Mouse (Mus musculus): ENCODE measurements around the gene Fat3.

- TF ChIP-seq CTCF (IDR thresholded peaks at IDR 0.05; ENCODE audit: borderline replicate concordance, extremely low read depth, insufficient read depth, insufficient read length): no peak
- TF ChIP-seq POLR2A (IDR thresholded peaks at IDR 0.05; ENCODE audit: borderline replicate concordance, extremely low read depth, insufficient read depth, insufficient read length, poor library complexity, severe bottlenecking): no peak
Measured at GRCm38 (mm10) chr9:16398734-16399686, 102.1 kb downstream of the Fat3 start.

Data from brain, embryonic 14.5 days (tissue).